Mouse (Mus musculus): Measurements from ENCODE around the gene 5830473C10Rik. TPM values are rescaled to one million over a fixed set of nuclear protein-coding genes. Genes with fewer than 3 reads are reported as not detected.
"Not testable (repeated sequence)": the region's sequence is repeated elsewhere in the genome, so short reads cannot be mapped to it uniquely, and the experiment has no call there.

Gene 5830473C10Rik
- polyA plus RNA-seq, 1 experiment from 2014 or later, result not detected

GRCm38 (mm10) chr5:90611388-90611787, 50.5 kb downstream of the 5830473C10Rik start:
- H3K9me3 ChIP-seq (replicated peaks; ENCODE audit: control insufficient read depth, low read length), result no peaks in the 10 kb centered on the region
- no peak overlapping the region for H3K4me3 ChIP-seq (ENCODE audit: low read depth, low read length)
- H3K36me3 ChIP-seq (ENCODE audit: control insufficient read depth, insufficient read depth, low read length), result no peaks in the 10 kb centered on the region
- DNase-seq (ENCODE audit: low spot score) (no peak), ATAC-seq (no peak)
- H3K4me1 ChIP-seq (ENCODE audit: control insufficient read depth, insufficient read depth, low read length), result no peaks in the 10 kb centered on the region
- no peak overlapping the region for H3K4me2 ChIP-seq (ENCODE audit: low read length)
- WGBS, result 90% methylated on average over 3 of the region's 3 CpGs
- no peak overlapping the region for H3K27ac ChIP-seq (ENCODE audit: low read depth, low read length)
- H3K27me3 ChIP-seq (replicated peaks; ENCODE audit: control insufficient read depth, insufficient read depth, low read length), result no peaks in the 10 kb centered on the region
- H3K9ac ChIP-seq (ENCODE audit: low read length), result no peak overlapping the region

- H3K36me3 ChIP-seq (ENCODE audit: control insufficient read depth, insufficient read depth, low read length), result no peaks in the 10 kb centered on the region
- H3K27me3 ChIP-seq (replicated peaks; ENCODE audit: control insufficient read depth, insufficient read depth, low read length), result no peaks in the 10 kb centered on the region
- no peak overlapping the region for H3K4me2 ChIP-seq (ENCODE audit: low read length)
- no peak overlapping the region for H3K9ac ChIP-seq (ENCODE audit: low read length)
- no peak for ATAC-seq
- no peaks in the 10 kb centered on the region for H3K9me3 ChIP-seq (replicated peaks; ENCODE audit: control insufficient read depth, low read length)
- H3K27ac ChIP-seq (ENCODE audit: low read depth, low read length), result no peak overlapping the region
- 83% methylated on average over 6 of the region's 6 CpGs for WGBS
- H3K4me3 ChIP-seq (ENCODE audit: low read depth, low read length), result no peak overlapping the region
- DNase-seq (ENCODE audit: low spot score), result no peak
- no peaks in the 10 kb centered on the region for H3K4me1 ChIP-seq (ENCODE audit: control insufficient read depth, insufficient read depth, low read length)
Measured at GRCm38 (mm10) chr5:90611996-90612611, 51.2 kb downstream of the 5830473C10Rik start.

- not testable (repeated sequence) for H3K9me3 ChIP-seq (replicated peaks; ENCODE audit: control insufficient read depth, low read length); H3K4me1 ChIP-seq (ENCODE audit: control insufficient read depth, insufficient read depth, low read length); H3K4me2 ChIP-seq (ENCODE audit: low read length); H3K27me3 ChIP-seq (replicated peaks; ENCODE audit: control insufficient read depth, insufficient read depth, low read length); DNase-seq (ENCODE audit: low spot score); H3K9ac ChIP-seq (ENCODE audit: low read length); H3K36me3 ChIP-seq (ENCODE audit: control insufficient read depth, insufficient read depth, low read length); H3K27ac ChIP-seq (ENCODE audit: low read depth, low read length); H3K4me3 ChIP-seq (ENCODE audit: low read depth, low read length); ATAC-seq
- 77% methylated on average over 1 of the region's 1 CpGs for WGBS
Measured at GRCm38 (mm10) chr5:90612751-90613150, 51.8 kb downstream of the 5830473C10Rik start.

- Histone ChIP-seq H3K4me1 (ENCODE audit: control insufficient read depth, insufficient read depth, low read length) (no peaks in the 10 kb centered on the region), H3K27ac (ENCODE audit: low read depth, low read length) (no peak overlapping the region), H3K4me3 (ENCODE audit: low read depth, low read length) (no peak overlapping the region), H3K9ac (ENCODE audit: low read length) (no peak overlapping the region), H3K36me3 (ENCODE audit: control insufficient read depth, insufficient read depth, low read length) (no peaks in the 10 kb centered on the region), H3K27me3 (replicated peaks; ENCODE audit: control insufficient read depth, insufficient read depth, low read length) (no peaks in the 10 kb centered on the region), H3K9me3 (replicated peaks; ENCODE audit: control insufficient read depth, low read length) (no peaks in the 10 kb centered on the region), H3K4me2 (ENCODE audit: low read length) (no peak overlapping the region)
- WGBS, result 92% methylated on average over 3 of the region's 3 CpGs
- ATAC-seq, result no peak
- DNase-seq (ENCODE audit: low spot score), result no peak
Measured at GRCm38 (mm10) chr5:90617859-90618258, 57.0 kb downstream of the 5830473C10Rik start.

GRCm38 (mm10) chr5:90621316-90621715, 60.4 kb downstream of the 5830473C10Rik start:
- Histone ChIP-seq H3K27me3 (replicated peaks; ENCODE audit: control insufficient read depth, insufficient read depth, low read length) (no peaks in the 10 kb centered on the region), H3K9ac (ENCODE audit: low read length) (no peak overlapping the region), H3K9me3 (replicated peaks; ENCODE audit: control insufficient read depth, low read length) (no peaks in the 10 kb centered on the region), H3K36me3 (ENCODE audit: control insufficient read depth, insufficient read depth, low read length) (no peaks in the 10 kb centered on the region), H3K27ac (ENCODE audit: low read depth, low read length) (no peak overlapping the region), H3K4me2 (ENCODE audit: low read length) (no peak overlapping the region), H3K4me1 (ENCODE audit: control insufficient read depth, insufficient read depth, low read length) (no peaks in the 10 kb centered on the region), H3K4me3 (ENCODE audit: low read depth, low read length) (no peak overlapping the region)
- no peak for ATAC-seq
- 97% methylated on average over 2 of the region's 2 CpGs for WGBS
- DNase-seq (ENCODE audit: low spot score), result no peak

- Histone ChIP-seq H3K36me3 (ENCODE audit: control insufficient read depth, insufficient read depth, low read length) (no peaks in the 10 kb centered on the region), H3K4me3 (ENCODE audit: low read depth, low read length) (no peak overlapping the region), H3K4me2 (ENCODE audit: low read length) (no peak overlapping the region), H3K9ac (ENCODE audit: low read length) (no peak overlapping the region), H3K9me3 (replicated peaks; ENCODE audit: control insufficient read depth, low read length) (no peaks in the 10 kb centered on the region), H3K4me1 (ENCODE audit: control insufficient read depth, insufficient read depth, low read length) (no peaks in the 10 kb centered on the region), H3K27me3 (replicated peaks; ENCODE audit: control insufficient read depth, insufficient read depth, low read length) (no peaks in the 10 kb centered on the region), H3K27ac (ENCODE audit: low read depth, low read length) (no peak overlapping the region)
- WGBS, result 93% methylated on average over 6 of the region's 6 CpGs
- DNase-seq (ENCODE audit: low spot score), result no peak
- ATAC-seq, result no peak
Measured at GRCm38 (mm10) chr5:90621726-90622125, 60.8 kb downstream of the 5830473C10Rik start.

GRCm38 (mm10) chr5:90623209-90623608, 62.3 kb downstream of the 5830473C10Rik start:
- ATAC-seq, result no peak
- H3K36me3 ChIP-seq (ENCODE audit: control insufficient read depth, insufficient read depth, low read length), result no peaks in the 10 kb centered on the region
- WGBS, result 87% methylated on average over 2 of the region's 2 CpGs

GRCm38 (mm10) chr5:90624708-90625425, 64.0 kb downstream of the 5830473C10Rik start:
- 80% methylated on average over 18 of the region's 18 CpGs for WGBS
- Histone ChIP-seq H3K4me2 (ENCODE audit: low read length) (no peak overlapping the region), H3K27ac (ENCODE audit: low read depth, low read length) (no peak overlapping the region), H3K9me3 (replicated peaks; ENCODE audit: control insufficient read depth, low read length) (no peaks in the 10 kb centered on the region), H3K27me3 (replicated peaks; ENCODE audit: control insufficient read depth, insufficient read depth, low read length) (no peaks in the 10 kb centered on the region), H3K36me3 (ENCODE audit: control insufficient read depth, insufficient read depth, low read length) (no peaks in the 10 kb centered on the region), H3K4me3 (ENCODE audit: low read depth, low read length) (no peak overlapping the region), H3K9ac (ENCODE audit: low read length) (no peak overlapping the region), H3K4me1 (ENCODE audit: control insufficient read depth, insufficient read depth, low read length) (no peaks in the 10 kb centered on the region)
- DNase-seq (ENCODE audit: low spot score) (no peak), ATAC-seq (no peak)

More at GRCm38 (mm10) chr5:90623209-90623608, 62.3 kb downstream of the 5830473C10Rik start:
- no peak for DNase-seq (ENCODE audit: low spot score)
- H3K27me3 ChIP-seq (replicated peaks; ENCODE audit: control insufficient read depth, insufficient read depth, low read length), result no peaks in the 10 kb centered on the region
- H3K9me3 ChIP-seq (replicated peaks; ENCODE audit: control insufficient read depth, low read length), result no peaks in the 10 kb centered on the region
- no peak overlapping the region for H3K4me3 ChIP-seq (ENCODE audit: low read depth, low read length)
- H3K9ac ChIP-seq (ENCODE audit: low read length), result no peak overlapping the region
- no peak overlapping the region for H3K4me2 ChIP-seq (ENCODE audit: low read length)
- H3K27ac ChIP-seq (ENCODE audit: low read depth, low read length), result no peak overlapping the region
- no peaks in the 10 kb centered on the region for H3K4me1 ChIP-seq (ENCODE audit: control insufficient read depth, insufficient read depth, low read length)

GRCm38 (mm10) chr5:90627423-90627822, 66.5 kb downstream of the 5830473C10Rik start:
- 94% methylated on average over 4 of the region's 4 CpGs for WGBS
- DNase-seq (ENCODE audit: low spot score) (no peak), ATAC-seq (no peak)
- H3K4me3 ChIP-seq (ENCODE audit: low read depth, low read length), result no peak overlapping the region
- no peak overlapping the region for H3K9ac ChIP-seq (ENCODE audit: low read length)
- no peaks in the 10 kb centered on the region for H3K9me3 ChIP-seq (replicated peaks; ENCODE audit: control insufficient read depth, low read length)
- no peaks in the 10 kb centered on the region for H3K36me3 ChIP-seq (ENCODE audit: control insufficient read depth, insufficient read depth, low read length)
- no peak overlapping the region for H3K4me2 ChIP-seq (ENCODE audit: low read length)
- no peak overlapping the region for H3K27ac ChIP-seq (ENCODE audit: low read depth, low read length)
- H3K27me3 ChIP-seq (replicated peaks; ENCODE audit: control insufficient read depth, insufficient read depth, low read length), result no peaks in the 10 kb centered on the region
- no peaks in the 10 kb centered on the region for H3K4me1 ChIP-seq (ENCODE audit: control insufficient read depth, insufficient read depth, low read length)
